Mouse (Mus musculus): Measurements from ENCODE around the gene Gfap. TPM values are rescaled to one million over a fixed set of nuclear protein-coding genes. Genes with fewer than 3 reads are reported as not detected.
A peak's percentile ranks its signal among the peaks of the same experiment; 100 is the strongest.

The Gfap gene
- polyA plus RNA-seq (2012; ENCODE audit: insufficient read depth, insufficient read length, missing spikeins) = not detected in 2 replicates

DNA sequence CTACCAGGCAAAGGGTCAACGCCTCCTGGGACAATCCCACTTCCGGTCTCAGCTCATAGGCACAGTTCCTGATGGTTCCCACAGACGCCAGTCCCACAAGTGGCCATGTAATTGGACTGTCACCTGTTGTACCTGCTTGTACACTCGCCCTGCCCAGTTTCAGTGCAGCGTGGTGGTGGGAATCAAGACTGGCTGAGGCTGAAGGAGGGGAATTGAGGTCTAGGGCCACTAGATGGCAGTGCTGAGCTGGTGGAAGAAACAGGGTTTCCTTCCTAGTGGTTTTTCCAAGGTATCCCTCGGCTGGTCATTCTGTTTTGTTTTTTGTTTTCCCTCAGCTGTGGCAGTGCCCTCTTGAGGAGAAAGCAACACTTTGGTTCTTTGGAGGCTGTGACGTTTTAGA, at the start of gene Gfap:
Gene Gfap (minus strand): TSS at position 150 of the 400 bp plus-strand sequence.
- TF ChIP-seq CTCF (IDR thresholded peaks at IDR 0.05; ENCODE audit: low read depth, low read length) (peak; percentile 88), POLR2A (IDR thresholded peaks at IDR 0.05; ENCODE audit: borderline replicate concordance, low read depth, low read length) (no peak)
- H3K4me1 ChIP-seq (ENCODE audit: control insufficient read depth, insufficient read depth, low read length) = no peaks in the 10 kb centered on the region
- H3K27ac ChIP-seq (ENCODE audit: insufficient read depth, low read depth, low read length) = no peak within 1 kb of the TSS
- H3K4me3 ChIP-seq (ENCODE audit: insufficient read depth, low read length) = no peak within 1 kb of the TSS

DNA sequence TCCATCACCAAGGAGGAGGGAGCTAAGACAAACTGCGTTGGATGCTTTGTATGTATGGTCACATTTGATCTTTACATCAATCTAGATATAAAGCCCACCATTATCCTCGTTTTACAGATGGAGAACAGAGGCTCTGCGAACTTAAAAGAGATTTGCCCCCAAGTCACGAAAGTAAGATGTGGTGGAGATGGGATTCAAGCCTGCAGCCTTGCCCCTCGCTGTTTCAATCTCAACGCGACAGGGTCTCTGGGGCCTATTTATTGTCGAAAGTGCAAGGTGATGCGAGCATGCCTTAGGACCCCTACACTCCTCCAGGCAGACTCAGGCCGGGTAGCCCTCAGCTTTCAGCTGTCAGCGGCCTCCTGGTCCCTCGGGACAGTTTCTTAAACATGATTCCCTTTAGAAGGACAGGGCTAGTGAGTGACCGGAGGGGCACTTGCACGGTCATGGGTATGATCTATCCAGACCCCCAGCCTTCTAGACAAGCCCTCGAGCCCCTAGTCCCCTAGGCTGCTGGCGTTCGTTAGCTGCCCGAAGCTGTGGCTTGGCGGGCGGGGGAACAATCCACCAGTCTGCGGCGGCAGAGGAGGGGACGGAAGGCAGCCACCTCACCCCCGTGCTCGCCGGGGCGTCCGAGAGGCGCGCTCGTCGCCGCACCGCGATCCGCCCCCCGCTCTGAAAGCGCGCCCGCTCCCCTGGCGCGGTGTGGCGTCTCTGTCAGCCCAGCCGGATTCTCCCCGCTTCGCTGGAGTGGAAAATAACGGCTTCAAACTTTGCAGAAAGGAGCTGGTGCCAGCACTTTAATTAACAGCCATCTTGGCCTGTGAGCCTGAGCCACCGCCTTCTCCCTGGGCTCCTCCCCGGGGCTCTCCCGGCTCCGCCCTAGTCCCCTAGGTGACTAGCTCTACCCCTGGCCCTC, 47.6 kb upstream of the Gfap start:
- TF ChIP-seq CTCF (IDR thresholded peaks at IDR 0.05; ENCODE audit: low read depth, low read length) = no peak
- TF ChIP-seq POLR2A (IDR thresholded peaks at IDR 0.05; ENCODE audit: borderline replicate concordance, low read depth, low read length) = no peak
- Histone ChIP-seq H3K4me1 (ENCODE audit: control insufficient read depth, insufficient read depth, low read length) (no peaks in the 10 kb centered on the region), H3K27ac (ENCODE audit: insufficient read depth, low read depth, low read length) (no peak overlapping the region), H3K4me3 (ENCODE audit: insufficient read depth, low read length) (peak overlapping the region; percentile 53)

- TF ChIP-seq POLR2A (IDR thresholded peaks at IDR 0.05; ENCODE audit: borderline replicate concordance, low read depth, low read length) = no peak
- no peak for TF ChIP-seq CTCF (IDR thresholded peaks at IDR 0.05; ENCODE audit: low read depth, low read length)
- Histone ChIP-seq H3K27ac (ENCODE audit: insufficient read depth, low read depth, low read length) (no peak overlapping the region), H3K4me3 (ENCODE audit: insufficient read depth, low read length) (peak overlapping the region; percentile 45), H3K4me1 (ENCODE audit: control insufficient read depth, insufficient read depth, low read length) (no peaks in the 10 kb centered on the region)
These were observed 46.3 kb upstream of the Gfap start for GRCm38 (mm10) chr11:102946992-102947343.

- Histone ChIP-seq H3K4me1 (ENCODE audit: control insufficient read depth, insufficient read depth, low read length) (no peaks in the 10 kb centered on the region), H3K27ac (ENCODE audit: insufficient read depth, low read depth, low read length) (no peak within 1 kb of the TSS), H3K4me3 (ENCODE audit: insufficient read depth, low read length) (peak within 1 kb of the TSS; percentile 45)
- TF ChIP-seq CTCF (IDR thresholded peaks at IDR 0.05; ENCODE audit: low read depth, low read length) = no peak
- TF ChIP-seq POLR2A (IDR thresholded peaks at IDR 0.05; ENCODE audit: borderline replicate concordance, low read depth, low read length) = no peak
These were observed 45.7 kb upstream of the Gfap start, which contains the start of gene C1ql1 for GRCm38 (mm10) chr11:102946265-102946991. C1ql1 (minus strand) TSS chr11:102946688.

- no peak overlapping the region for H3K27ac ChIP-seq (ENCODE audit: insufficient read depth, low read depth, low read length)
- TF ChIP-seq POLR2A (IDR thresholded peaks at IDR 0.05; ENCODE audit: borderline replicate concordance, low read depth, low read length) (no peak), CTCF (IDR thresholded peaks at IDR 0.05; ENCODE audit: low read depth, low read length) (no peak)
- no peaks in the 10 kb centered on the region for H3K4me1 ChIP-seq (ENCODE audit: control insufficient read depth, insufficient read depth, low read length)
- H3K4me3 ChIP-seq (ENCODE audit: insufficient read depth, low read length) = no peak overlapping the region
These were observed 44.9 kb upstream of the Gfap start for GRCm38 (mm10) chr11:102945306-102946264.

GRCm38 (mm10) chr11:102941236-102941635, 40.5 kb upstream of the Gfap start:
- no peak overlapping the region for H3K27ac ChIP-seq (ENCODE audit: insufficient read depth, low read depth, low read length)
- no peaks in the 10 kb centered on the region for H3K4me1 ChIP-seq (ENCODE audit: control insufficient read depth, insufficient read depth, low read length)
- TF ChIP-seq POLR2A (IDR thresholded peaks at IDR 0.05; ENCODE audit: borderline replicate concordance, low read depth, low read length) = no peak
- TF ChIP-seq CTCF (IDR thresholded peaks at IDR 0.05; ENCODE audit: low read depth, low read length) = no peak
- no peak overlapping the region for H3K4me3 ChIP-seq (ENCODE audit: insufficient read depth, low read length)

- TF ChIP-seq CTCF (IDR thresholded peaks at IDR 0.05; ENCODE audit: low read depth, low read length) (no peak), POLR2A (IDR thresholded peaks at IDR 0.05; ENCODE audit: borderline replicate concordance, low read depth, low read length) (no peak)
- no peak overlapping the region for H3K4me3 ChIP-seq (ENCODE audit: insufficient read depth, low read length)
- no peaks in the 10 kb centered on the region for H3K4me1 ChIP-seq (ENCODE audit: control insufficient read depth, insufficient read depth, low read length)
These were observed 38.4 kb upstream of the Gfap start for GRCm38 (mm10) chr11:102939024-102939675.

GRCm38 (mm10) chr11:102937529-102938182, 36.9 kb upstream of the Gfap start:
- no peaks in the 10 kb centered on the region for H3K4me1 ChIP-seq (ENCODE audit: control insufficient read depth, insufficient read depth, low read length)
- H3K4me3 ChIP-seq (ENCODE audit: insufficient read depth, low read length) = no peak overlapping the region
- no peak for TF ChIP-seq POLR2A (IDR thresholded peaks at IDR 0.05; ENCODE audit: borderline replicate concordance, low read depth, low read length)
- TF ChIP-seq CTCF (IDR thresholded peaks at IDR 0.05; ENCODE audit: low read depth, low read length) = no peak
- H3K27ac ChIP-seq (ENCODE audit: insufficient read depth, low read depth, low read length) = no peak overlapping the region

More at GRCm38 (mm10) chr11:102939024-102939675, 38.4 kb upstream of the Gfap start:
- no peak overlapping the region for H3K27ac ChIP-seq (ENCODE audit: insufficient read depth, low read depth, low read length)
